Mouse (Mus musculus) right cerebral cortex, postnatal 10 days (tissue): ENCODE measurements around the gene Olfr1431.
"Not testable (repeated sequence)": the region's sequence is repeated elsewhere in the genome, so short reads cannot be mapped to it uniquely, and the experiment has no call there.

Experiments
- DNase-seq, 2 experiments: peaks; one replicate each; pipeline ENCODE4 v3.0.0; 2021; ENCODE audit warnings: low spot score in 2 of 2

Gene Olfr1431

DNA sequence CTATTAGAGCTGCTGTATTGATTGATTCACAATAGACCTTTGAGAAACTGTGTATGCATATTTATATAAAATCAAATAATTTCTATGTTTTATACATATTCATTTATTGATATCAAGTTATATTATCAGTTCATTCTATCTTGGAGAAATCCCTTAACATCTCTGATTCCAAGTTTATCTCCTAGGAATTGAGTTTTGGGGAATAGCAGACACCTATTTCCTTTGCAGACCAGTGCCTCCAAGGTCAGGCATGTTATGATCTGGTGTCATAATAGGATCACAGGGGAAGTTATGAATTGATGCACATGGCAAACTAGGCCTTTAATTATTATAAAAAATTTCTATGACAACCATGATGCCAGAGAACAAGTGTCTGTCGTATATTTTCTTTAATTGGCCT is at the start of gene Olfr1431:
TSS of gene Olfr1431 (plus strand) at position 301 of the 400 bp plus-strand sequence.
- no peak for DNase-seq

DNA sequence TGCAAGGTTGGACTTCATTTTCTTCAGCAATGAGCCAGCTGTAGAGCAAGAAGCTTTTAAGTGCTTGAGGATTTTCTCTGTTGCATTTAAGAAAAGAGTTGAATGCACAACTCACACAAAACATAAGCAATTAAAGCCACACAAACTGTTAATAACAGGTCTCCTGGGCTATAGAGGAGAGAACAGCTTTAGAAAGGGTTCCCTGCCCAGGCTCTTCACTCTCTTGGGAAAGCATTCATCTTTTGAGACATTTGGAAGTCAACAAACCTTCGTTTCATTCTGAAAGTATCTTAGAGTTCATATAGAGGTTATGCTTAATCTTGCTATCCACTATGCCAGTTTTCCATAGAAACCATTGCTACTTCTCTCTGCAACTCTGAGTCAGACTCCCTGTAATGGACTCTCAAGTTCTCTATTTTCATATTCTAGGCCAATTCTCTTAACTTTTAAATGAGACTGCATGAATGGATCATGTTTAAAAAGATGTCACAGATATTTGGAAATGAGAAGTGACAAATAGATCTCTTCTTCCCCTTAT is 30.3 kb upstream of the Olfr1431 start, which contains the start of gene Olfr1555-ps1:
TSS of gene Olfr1555-ps1 (minus strand) at position 51 of the 538 bp plus-strand sequence.
- not testable (repeated sequence) for DNase-seq

DNA sequence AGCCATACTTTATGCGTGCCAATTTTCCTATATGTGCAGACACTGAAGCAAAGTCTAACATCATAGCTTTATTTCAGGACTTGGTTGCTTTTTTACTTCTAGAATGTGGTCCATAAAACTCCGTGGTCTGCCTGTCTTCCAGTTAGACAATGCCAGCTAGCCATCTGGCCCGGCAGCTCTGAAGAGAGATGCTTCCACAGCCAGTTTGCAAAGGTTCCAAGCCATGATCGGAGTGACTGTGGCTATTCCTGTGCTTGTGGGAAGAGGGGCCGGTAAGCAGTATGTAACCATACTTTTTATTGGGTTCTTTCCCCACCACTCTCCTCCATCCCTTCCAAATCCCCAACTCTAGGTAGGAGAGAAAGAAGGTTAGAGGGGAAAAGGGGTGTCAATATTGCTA is 25.0 kb upstream of the Olfr1431 start:
- DNase-seq, result peak; percentile 42 to 57

DNA sequence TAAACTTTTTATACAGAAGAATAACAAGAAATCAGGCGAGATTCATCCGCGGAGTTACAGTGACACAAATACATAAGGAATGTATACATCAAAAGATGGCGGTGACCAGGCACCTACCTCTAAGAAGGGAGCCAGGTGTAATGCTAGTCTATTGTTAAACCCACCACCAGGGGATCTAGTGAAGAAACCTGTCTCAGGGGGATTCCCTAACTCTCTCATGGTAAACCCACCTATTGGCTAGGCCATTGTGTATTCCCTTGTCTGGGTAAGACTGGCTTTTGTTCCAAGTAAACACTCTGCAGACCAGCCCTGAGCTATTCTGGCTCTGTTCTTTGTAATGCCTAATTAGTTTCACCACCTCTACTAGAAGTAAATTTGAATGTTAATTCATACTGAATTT is 1.4 kb upstream of the Olfr1431 start:
- DNase-seq, result not testable (repeated sequence)

DNA sequence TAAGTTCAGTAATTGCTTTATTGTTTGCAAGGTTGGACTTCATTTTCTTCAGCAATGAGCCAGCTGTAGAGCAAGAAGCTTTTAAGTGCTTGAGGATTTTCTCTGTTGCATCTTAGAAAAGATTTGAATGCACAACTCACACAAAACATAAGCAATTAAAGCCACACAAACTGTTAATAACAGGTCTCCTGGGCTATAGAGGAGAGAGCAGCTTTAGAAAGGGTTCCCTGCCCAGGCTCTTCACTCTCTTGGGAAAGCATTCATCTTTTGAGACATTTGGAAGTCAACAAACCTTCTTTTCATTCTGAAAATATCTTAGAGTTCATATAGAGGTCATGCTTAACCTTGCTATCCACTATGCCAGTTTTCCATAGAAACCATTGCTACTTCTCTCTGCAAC is 32.1 kb downstream of the Olfr1431 start, which contains the start of gene Olfr1432:
TSS of gene Olfr1432 (minus strand) at position 101 of the 400 bp plus-strand sequence.
- DNase-seq, result not testable (repeated sequence)

DNA sequence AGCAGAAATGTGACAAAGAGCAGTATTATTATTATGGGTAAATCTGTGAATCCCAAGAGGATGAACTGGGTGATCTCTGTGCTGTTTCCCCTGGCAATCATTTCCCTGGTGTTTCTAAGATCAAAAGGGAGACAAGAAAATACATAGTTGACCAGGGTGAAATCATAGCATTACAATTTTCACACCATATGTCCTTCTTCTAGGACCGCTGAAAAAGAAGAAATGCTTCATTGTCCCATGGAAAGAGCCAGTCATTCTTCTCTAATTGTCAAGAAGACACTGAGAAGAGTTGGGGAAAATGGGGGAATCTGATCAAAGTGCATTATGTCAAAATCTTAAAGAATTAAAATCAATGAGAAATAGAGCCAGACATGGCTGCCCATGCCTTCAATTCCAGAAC is 41.1 kb downstream of the Olfr1431 start, which contains the start of gene Olfr262:
TSS of gene Olfr262 (minus strand) at position 101 of the 400 bp plus-strand sequence.
- DNase-seq, result no peak

DNA sequence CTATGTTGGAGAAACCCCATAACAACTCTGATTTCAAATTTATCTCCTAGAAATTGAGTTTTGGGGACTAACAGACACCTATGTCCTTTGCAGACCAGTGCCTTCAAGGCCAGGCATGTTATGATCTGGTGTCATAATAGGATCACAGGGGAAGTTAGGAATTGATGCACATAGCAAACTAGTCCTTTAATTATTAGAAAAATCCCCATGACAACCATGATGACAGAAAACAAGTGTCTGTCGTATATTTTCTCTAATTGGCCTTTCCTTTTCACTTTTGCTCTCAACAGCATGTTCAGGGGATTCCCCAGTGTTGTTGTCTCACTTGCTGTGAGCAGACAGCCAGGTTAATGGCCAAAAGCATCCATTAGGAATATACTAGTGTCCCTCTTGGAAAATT is 60.3 kb downstream of the Olfr1431 start, which contains the start of gene Olfr235:
TSS of gene Olfr235 (plus strand) at position 301 of the 400 bp plus-strand sequence.
- no peak for DNase-seq
